Mouse (Mus musculus): ENCODE measurements around the gene Carmil3.
A peak's percentile ranks its signal among the peaks of the same experiment; 100 is the strongest.

Gene Carmil3

GRCm38 (mm10) chr14:55544334-55544733 lies 53.9 kb downstream of the Carmil3 start:
- DNase-seq, result no peak

GRCm38 (mm10) chr14:55550191-55550590 lies 59.7 kb downstream of the Carmil3 start:
- no peak for DNase-seq

GRCm38 (mm10) chr14:55551347-55551746 lies 60.9 kb downstream of the Carmil3 start:
- no peak for DNase-seq

- no peak for DNase-seq
Observed at GRCm38 (mm10) chr14:55551794-55552193, 61.3 kb downstream of the Carmil3 start.

- no peak for DNase-seq
Observed at GRCm38 (mm10) chr14:55554635-55555034, 64.2 kb downstream of the Carmil3 start.

- DNase-seq, result no peak
Observed at GRCm38 (mm10) chr14:55555788-55556187, 65.3 kb downstream of the Carmil3 start.

- DNase-seq, result peak; percentile 63
Observed at GRCm38 (mm10) chr14:55557003-55557402, 66.6 kb downstream of the Carmil3 start.

GRCm38 (mm10) chr14:55557587-55557986 lies 67.1 kb downstream of the Carmil3 start:
- DNase-seq, result no peak

Data from thymus, postnatal 25 days (tissue).